Mouse (Mus musculus) erythroblast, embryonic 14.5 days (primary cell): ENCODE data around the gene Vash1. TPM values are rescaled to one million over a fixed set of nuclear protein-coding genes. Genes with fewer than 3 reads are reported as not detected.

ENCODE experiments used
- H3K27me3 ChIP-seq: 2 replicates; pipeline ENCODE4 v1.6.1; 2012; ENCODE audit warnings: inconsistent platforms; ENCODE audit not compliant: control insufficient read depth
- H3K36me3 ChIP-seq: 2 replicates; pipeline ENCODE4 v1.6.1; 2012; ENCODE audit warnings: mild to moderate bottlenecking, inconsistent platforms; ENCODE audit not compliant: control insufficient read depth
- H3K4me1 ChIP-seq: 2 replicates; pipeline ENCODE4 v1.6.1; 2012; ENCODE audit warnings: inconsistent platforms; ENCODE audit not compliant: control insufficient read depth
- H3K4me3 ChIP-seq: replicated peaks from 2 replicates; pipeline ENCODE3; 2012; ENCODE audit warnings: moderate library complexity, mild to moderate bottlenecking, inconsistent platforms
- H3K9me3 ChIP-seq: 2 replicates; pipeline ENCODE4 v1.6.1; 2012; ENCODE audit warnings: low read length, inconsistent platforms, mixed read lengths; ENCODE audit not compliant: control insufficient read depth
- GATA1 ChIP-seq: IDR thresholded peaks from 2 replicates; pipeline ENCODE4 v1.6.1; 2012; ENCODE audit warnings: low read length, inconsistent platforms, mixed read lengths
- TAL1 ChIP-seq: IDR thresholded peaks from 3 replicates; pipeline ENCODE4 v1.6.1; 2012; ENCODE audit warnings: low read length, inconsistent platforms, mixed read lengths
- polyA plus RNA-seq: library from polyadenylated mRNA; stranded (reverse); fragments of >175 nt; gene quantifications from 2 replicates; pipeline ENCODE4 v1.2.3, GENCODE M21; 2012

Gene Vash1
- polyA plus RNA-seq, 1 experiment, result not detected

DNA sequence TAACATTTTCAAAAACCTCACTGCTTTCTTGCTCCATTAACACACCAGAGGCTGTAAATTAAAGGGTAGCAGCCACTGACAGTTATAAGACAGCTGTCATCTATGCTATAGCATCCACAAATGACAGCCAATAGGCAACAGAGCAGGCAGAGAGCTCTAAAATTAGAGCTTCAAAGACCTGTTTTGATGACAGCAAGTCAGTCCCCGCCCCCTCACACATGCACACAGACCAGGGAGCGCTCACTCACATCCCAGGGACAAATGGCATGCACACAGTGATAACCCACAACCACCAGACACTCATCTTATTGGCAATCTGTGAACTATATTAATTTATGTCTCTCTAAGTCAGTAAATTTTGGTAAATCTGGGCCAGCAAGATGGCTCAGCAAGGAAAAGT, 45.8 kb downstream of the Vash1 start:
- Histone ChIP-seq H3K27me3 (peaks cover 5% of the 10 kb centered on the region; the same call in 1 of the 2 replicates), H3K36me3 (no peaks in the 10 kb centered on the region), H3K9me3 (no peaks in the 10 kb centered on the region), H3K4me1 (peaks cover 9% of the 10 kb centered on the region), H3K4me3 (no peak overlapping the region)
- TF ChIP-seq GATA1 (no peak), TAL1 (no peak)

DNA sequence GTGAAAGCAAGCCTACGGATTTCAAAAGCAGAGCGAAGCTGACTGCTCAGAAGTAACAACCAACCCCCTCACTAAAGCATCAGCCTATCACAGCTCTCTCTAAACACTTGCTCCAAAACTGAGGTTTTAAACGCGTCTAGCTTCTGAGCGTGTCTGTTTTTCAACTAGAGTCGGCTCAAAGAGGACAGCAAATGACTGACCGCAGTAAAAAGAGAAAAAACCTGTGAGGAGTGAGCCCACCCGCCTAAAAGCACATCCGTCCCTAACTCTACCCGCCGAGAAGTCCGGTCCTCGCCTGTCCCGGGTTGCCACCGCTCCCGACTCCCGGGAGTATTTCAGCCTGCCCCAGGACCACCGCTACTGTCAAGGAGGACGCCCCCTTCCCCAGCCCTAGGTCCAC, 47.2 kb downstream of the Vash1 start:
- peak overlapping the region; percentile 71 for H3K4me3 ChIP-seq
- no peaks in the 10 kb centered on the region for H3K9me3 ChIP-seq
- no peaks in the 10 kb centered on the region for H3K36me3 ChIP-seq
- peaks cover 9% of the 10 kb centered on the region for H3K4me1 ChIP-seq
- H3K27me3 ChIP-seq, result peaks cover 5% of the 10 kb centered on the region; the same call in 1 of the 2 replicates
- TF ChIP-seq GATA1, result no peak
- no peak for TF ChIP-seq TAL1

DNA sequence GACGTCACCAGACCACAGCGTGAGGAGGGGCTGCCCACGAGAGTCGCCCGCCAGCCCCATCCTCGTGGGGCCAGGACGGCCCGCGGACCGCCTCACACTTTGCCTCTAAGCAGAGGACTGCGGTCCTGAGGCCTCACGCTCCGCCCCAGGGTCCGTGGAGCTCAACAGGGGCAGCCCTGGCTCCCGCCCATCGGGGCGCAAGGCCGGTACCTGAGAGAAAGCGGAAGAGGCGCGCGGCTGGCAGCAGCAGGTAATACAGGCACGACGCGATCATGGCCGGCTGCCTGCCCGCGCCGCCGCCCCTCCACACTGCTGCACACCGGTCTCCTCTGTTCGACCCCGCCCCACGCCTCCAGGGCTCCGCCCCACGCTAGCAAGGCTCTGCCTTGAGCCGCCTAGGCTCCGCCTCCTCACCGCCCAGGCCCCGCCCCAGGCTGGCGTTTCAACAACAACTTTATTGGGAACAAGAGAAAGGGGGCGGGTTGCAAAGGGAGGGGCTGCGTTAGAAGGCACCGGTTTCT, 47.7 kb downstream of the Vash1 start, which contains the start of gene Angel1:
TSS of gene Angel1 (minus strand) at position 341 of the 521 bp plus-strand sequence.
- no peaks in the 10 kb centered on the region for H3K9me3 ChIP-seq
- H3K27me3 ChIP-seq, result peaks cover 5% of the 10 kb centered on the region; the same call in 1 of the 2 replicates
- peaks cover 9% of the 10 kb centered on the region for H3K4me1 ChIP-seq
- H3K36me3 ChIP-seq, result no peaks in the 10 kb centered on the region
- TF ChIP-seq GATA1, result no peak
- no peak for TF ChIP-seq TAL1
- H3K4me3 ChIP-seq, result peak within 1 kb of the TSS; percentile 71

GRCm38 (mm10) chr12:86734319-86734810, 55.9 kb downstream of the Vash1 start, which contains the start of gene Lrrc74a:
Gene Lrrc74a, plus strand, starts transcription at chr12:86734369.
- no peaks in the 10 kb centered on the region for H3K36me3 ChIP-seq
- H3K4me3 ChIP-seq, result no peak within 1 kb of the TSS
- TF ChIP-seq TAL1 (no peak), GATA1 (no peak)
- H3K4me1 ChIP-seq, result no peaks in the 10 kb centered on the region
- H3K27me3 ChIP-seq, result no peaks in the 10 kb centered on the region
- no peaks in the 10 kb centered on the region for H3K9me3 ChIP-seq

Other genes with a start within 250 kb of the Vash1 start
- gene Angel1, start 47.8 kb downstream of the Vash1 start, polyA plus RNA-seq, result 0.01 TPM in 1 of 2 replicates, not detected in the other
- gene Lrrc74a, start 55.7 kb downstream of the Vash1 start, polyA plus RNA-seq, result not detected in 2 replicates
- 0.04 and 0.05 TPM in 2 replicates for gene Irf2bpl, start 206.1 kb downstream of the Vash1 start, polyA plus RNA-seq